Mouse (Mus musculus) kidney, adult 2 months (tissue): Measurements from ENCODE around the gene Asb5.

ENCODE experiments used
- CTCF ChIP-seq: fragments of 200-500 bp; conservative IDR thresholded peaks from 2 replicates; pipeline ENCODE4 v1.5.1; 2011; ENCODE audit warnings: low read depth, mild to moderate bottlenecking, control low read depth, low read length, moderate library complexity, mixed read lengths; ENCODE audit not compliant: insufficient read depth, insufficient read length
- POLR2A ChIP-seq: fragments of 200-500 bp; IDR thresholded peaks from one replicate; pipeline ENCODE4 v1.6.1; 2011; ENCODE audit warnings: low read depth, low read length, control low read depth

GRCm38 (mm10) chr8:54567168-54567567, 37.8 kb downstream of the Asb5 start:
- no peak for TF ChIP-seq POLR2A
- TF ChIP-seq CTCF = no peak
